Mouse (Mus musculus): ENCODE data around the gene Ints6.

GRCm38 (mm10) chr14:62761036-62761881 lies at the start of gene Ints6:
- TF ChIP-seq CTCF (IDR thresholded peaks at IDR 0.05; ENCODE audit: borderline replicate concordance, insufficient read depth, low read length) (no peak), POLR2A (IDR thresholded peaks at IDR 0.05; ENCODE audit: low read depth, low read length) (peak; percentile 100)

Measured in embryonic fibroblast, embryonic 13.5 days (primary cell).